Mouse (Mus musculus): Measurements from ENCODE around the gene Ptprq.

DNA sequence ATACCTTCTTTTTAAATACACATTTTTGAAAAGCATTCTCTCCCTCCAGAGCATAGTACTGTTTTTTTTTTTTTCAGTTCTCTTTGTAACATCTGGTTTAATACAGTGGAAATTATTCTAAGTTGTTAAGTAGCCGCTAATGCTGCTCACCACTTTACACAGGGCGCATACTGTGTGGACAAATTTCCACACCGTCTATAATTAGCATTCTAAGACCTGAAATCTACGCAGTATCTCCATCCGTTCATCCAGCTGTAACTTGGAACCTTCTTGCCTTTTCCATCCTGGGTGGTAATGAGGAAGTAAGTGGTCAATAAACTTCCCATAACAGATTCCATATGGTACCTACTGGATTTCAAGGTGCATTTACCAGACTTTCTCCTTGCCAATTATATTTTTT lies 20.0 kb upstream of the Ptprq start:
- TF ChIP-seq REST (IDR thresholded peaks at IDR 0.05; ENCODE audit: insufficient read depth, insufficient read length) (no peak), POLR2A (IDR thresholded peaks at IDR 0.05; ENCODE audit: insufficient read length, low read depth) (no peak), MAX (IDR thresholded peaks at IDR 0.05; ENCODE audit: low read depth) (no peak), MYOG (IDR thresholded peaks at IDR 0.05; ENCODE audit: control insufficient read depth in 1 of 3, insufficient read depth in 1 of 3, insufficient read length in 2 of 3, low read depth in 2 of 3) (no peak), USF1 (IDR thresholded peaks at IDR 0.05; ENCODE audit: low read depth) (no peak), POLR2AphosphoS2 (IDR thresholded peaks at IDR 0.05; ENCODE audit: insufficient read length, low read depth) (no peak), TCF3 (IDR thresholded peaks at IDR 0.05; ENCODE audit: insufficient read length, low read depth) (no peak)
